Mouse (Mus musculus) liver, embryonic 15.5 days (tissue): Measurements from ENCODE around the gene Cdk17. TPM values are rescaled to one million over a fixed set of nuclear protein-coding genes. Genes with fewer than 3 reads are reported as not detected.
A peak's percentile ranks its signal among the peaks of the same experiment; 100 is the strongest.

ENCODE experiments used
- ATAC-seq: fragments of 200-750 bp; cut with Nextera tagmentation; 2 replicates; pipeline ENCODE4 v1.8.0; 2017; ENCODE audit warnings: moderate number of reproducible peaks, mild to moderate bottlenecking, moderate library complexity; ENCODE audit not compliant: insufficient read depth
- H3K27ac ChIP-seq: fragments of 300-500 bp; sonication (generic); replicated peaks from 2 replicates; pipeline ENCODE4 v1.5.1; 2015; ENCODE audit warnings: mild to moderate bottlenecking, inconsistent platforms
- H3K27me3 ChIP-seq: fragments of 300-500 bp; sonication (generic); 2 replicates; pipeline ENCODE4 v1.6.1; 2015; ENCODE audit warnings: mild to moderate bottlenecking, inconsistent platforms
- H3K36me3 ChIP-seq: fragments of 300-500 bp; sonication (generic); replicated peaks from 2 replicates; pipeline ENCODE4 v1.6.1; 2015; ENCODE audit warnings: moderate library complexity, mild to moderate bottlenecking, inconsistent platforms
- H3K4me1 ChIP-seq: fragments of 300-500 bp; sonication (generic); replicated peaks from 2 replicates; pipeline ENCODE4 v1.6.1; 2015; ENCODE audit warnings: inconsistent platforms
- H3K4me2 ChIP-seq: fragments of 300-500 bp; sonication (generic); 2 replicates; pipeline ENCODE4 v1.6.1; 2015; ENCODE audit warnings: moderate library complexity, mild to moderate bottlenecking, inconsistent platforms
- H3K4me3 ChIP-seq: fragments of 300-500 bp; sonication (generic); replicated peaks from 2 replicates; pipeline ENCODE4 v1.5.1; 2015; ENCODE audit warnings: mild to moderate bottlenecking, inconsistent platforms
- H3K9ac ChIP-seq: fragments of 300-500 bp; sonication (generic); 2 replicates; pipeline ENCODE4 v1.6.1; 2015; ENCODE audit warnings: moderate library complexity, mild to moderate bottlenecking, inconsistent platforms
- H3K9me3 ChIP-seq: fragments of 300-500 bp; sonication (generic); replicated peaks from 2 replicates; pipeline ENCODE4 v1.6.1; 2016; ENCODE audit warnings: inconsistent platforms
- WGBS: fragments of 180-500 bp; shearing (Covaris S2); methylation state at CpG from one replicate; pipeline ENCODE4 v1.1.7; 2015; ENCODE audit warnings: mixed read lengths; ENCODE audit not compliant: insufficient replicate concordance; 5-methylcytosine and 5-hydroxymethylcytosine counted together
- polyA plus RNA-seq: library from polyadenylated mRNA; unstranded; fragments of >200 nt; fragmentation: Nextera tagmentation; extraction: Ambion mirVana; gene quantifications from 2 replicates; pipeline ENCODE4 v1.2.1, GENCODE M21; 2015

Gene Cdk17
- polyA plus RNA-seq, 1 experiment from 2014 or later, result 10.1 TPM

DNA sequence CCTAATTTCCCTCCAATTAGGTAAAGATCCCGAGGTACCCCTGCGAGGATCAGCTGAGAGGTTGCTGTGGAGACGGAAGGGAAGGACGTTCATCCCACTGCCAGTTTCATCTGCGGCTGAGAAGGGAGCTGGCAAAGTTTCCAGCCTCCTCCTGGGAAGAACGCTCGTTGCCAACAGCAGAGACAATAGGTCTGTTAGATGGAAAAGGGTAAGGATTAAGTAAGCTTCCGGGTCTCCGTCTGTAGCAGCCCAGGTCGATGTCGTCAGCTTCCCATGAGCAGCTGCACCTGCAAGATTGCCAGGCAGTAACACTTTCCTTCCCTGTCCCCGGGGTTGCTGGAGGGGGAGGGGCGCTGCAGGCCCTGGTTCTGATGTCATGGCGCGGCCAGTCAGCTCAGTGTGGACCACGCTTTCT is 115.7 kb downstream of the Cdk17 start:
- H3K4me3 ChIP-seq, result 0 out of 2 replicates have a peak overlapping the region, but pooled peaks have one; percentile 8
- no peaks in the 10 kb centered on the region for H3K9me3 ChIP-seq
- WGBS, result 45% methylated on average over 16 of the region's 16 CpGs
- no peaks in the 10 kb centered on the region for H3K27me3 ChIP-seq
- ATAC-seq, result no peak
- H3K4me1 ChIP-seq, result peaks cover 9% of the 10 kb centered on the region; the same call in 1 of the 2 replicates
- H3K9ac ChIP-seq, result no peak overlapping the region
- H3K4me2 ChIP-seq, result peak overlapping the region; percentile 32
- H3K36me3 ChIP-seq, result no peaks in the 10 kb centered on the region
- no peak overlapping the region for H3K27ac ChIP-seq

DNA sequence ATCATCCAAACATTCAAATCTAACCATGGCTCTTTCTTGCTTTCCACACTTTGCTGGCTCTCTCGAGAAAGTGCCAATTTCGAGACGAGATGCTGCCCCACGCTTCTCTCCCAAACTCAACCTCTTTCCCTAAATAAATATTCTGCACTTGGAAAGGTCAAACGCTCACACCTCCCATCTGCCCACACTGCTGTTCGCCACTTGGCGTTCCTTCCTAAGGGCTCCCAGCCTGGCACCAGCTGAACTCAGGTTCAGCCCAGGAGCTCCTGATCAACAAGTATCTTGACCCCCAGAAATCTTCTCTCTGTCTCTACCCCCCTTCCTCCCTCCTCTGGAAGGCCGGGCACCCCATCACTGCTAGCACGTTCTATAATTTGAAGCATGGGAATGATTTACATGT is 116.2 kb downstream of the Cdk17 start:
- Histone ChIP-seq H3K4me2 (peak overlapping the region; percentile 32), H3K36me3 (no peaks in the 10 kb centered on the region), H3K4me1 (peaks cover 9% of the 10 kb centered on the region; the same call in 1 of the 2 replicates), H3K27me3 (no peaks in the 10 kb centered on the region), H3K4me3 (no peak overlapping the region), H3K9ac (no peak overlapping the region), H3K9me3 (no peaks in the 10 kb centered on the region), H3K27ac (no peak overlapping the region)
- ATAC-seq, result no peak
- 63% methylated on average over 9 of the region's 9 CpGs for WGBS

DNA sequence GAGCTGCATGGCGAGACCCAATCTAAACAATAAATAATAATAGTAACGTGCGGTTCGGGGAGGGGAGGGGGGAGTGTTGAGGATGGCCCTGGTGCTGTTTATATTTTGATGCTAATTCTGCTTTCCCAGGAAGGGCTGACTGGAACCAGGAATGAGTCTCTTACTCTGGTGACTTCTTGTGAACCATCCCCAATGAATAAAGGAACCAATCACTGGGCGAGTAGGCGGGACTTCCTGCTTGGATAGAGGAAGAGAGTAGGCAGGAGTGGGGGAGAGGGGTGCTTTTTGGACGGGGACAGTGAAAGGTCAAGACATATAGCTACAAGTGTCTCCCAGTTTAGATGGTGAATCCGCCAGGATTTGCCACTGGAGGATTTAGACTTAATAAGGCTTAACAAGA is 117.7 kb downstream of the Cdk17 start:
- Histone ChIP-seq H3K4me3 (no peak overlapping the region), H3K9me3 (no peaks in the 10 kb centered on the region), H3K4me2 (no peak overlapping the region), H3K27ac (no peak overlapping the region), H3K9ac (no peak overlapping the region), H3K4me1 (peaks cover 9% of the 10 kb centered on the region; the same call in 1 of the 2 replicates), H3K36me3 (no peaks in the 10 kb centered on the region), H3K27me3 (no peaks in the 10 kb centered on the region)
- 69% methylated on average over 8 of the region's 8 CpGs for WGBS
- no peak for ATAC-seq

DNA sequence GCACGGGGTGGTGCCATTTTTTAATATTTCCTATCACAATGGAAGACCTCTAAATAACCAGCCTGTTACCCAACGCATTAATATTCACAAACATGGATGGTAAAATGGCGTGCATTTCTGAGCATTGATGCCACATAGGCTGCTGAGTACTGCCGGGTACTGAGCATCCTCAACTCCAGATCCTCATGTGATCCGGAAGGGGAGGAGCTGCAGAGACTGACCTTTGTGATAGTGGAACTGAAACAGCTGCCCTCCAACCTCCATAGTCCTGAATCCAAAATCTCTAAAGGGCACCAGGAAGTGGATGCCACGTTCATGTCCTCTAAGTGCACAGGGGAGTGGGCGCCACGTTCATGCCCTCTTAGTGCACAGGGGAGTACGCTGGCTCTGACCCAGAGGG is 118.4 kb downstream of the Cdk17 start:
- Histone ChIP-seq H3K4me3 (no peak overlapping the region), H3K27ac (no peak overlapping the region), H3K36me3 (no peaks in the 10 kb centered on the region), H3K27me3 (no peaks in the 10 kb centered on the region), H3K4me2 (no peak overlapping the region), H3K4me1 (peaks cover 9% of the 10 kb centered on the region; the same call in 1 of the 2 replicates), H3K9ac (no peak overlapping the region), H3K9me3 (no peaks in the 10 kb centered on the region)
- ATAC-seq, result no peak
- 69% methylated on average over 9 of the region's 9 CpGs for WGBS

DNA sequence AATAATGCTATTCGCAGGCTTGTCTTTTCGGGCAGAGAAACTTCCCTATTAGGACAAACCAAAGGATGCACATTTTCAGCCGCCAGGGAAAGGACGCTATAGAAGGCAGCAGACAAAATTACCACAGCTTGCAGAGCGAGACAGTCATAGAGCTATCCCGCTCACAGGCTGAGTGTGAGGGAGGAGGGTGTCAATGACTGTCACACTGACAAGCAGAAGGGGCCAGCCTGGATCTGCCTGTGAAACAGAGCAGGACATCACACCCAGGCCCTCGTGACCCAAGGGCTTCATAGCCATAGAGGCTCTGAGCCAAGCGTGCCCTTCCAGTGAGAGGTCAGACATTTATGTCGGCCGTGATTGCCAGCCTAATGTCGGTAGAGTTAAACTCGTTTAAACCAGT is 119.9 kb downstream of the Cdk17 start:
- Histone ChIP-seq H3K9me3 (no peaks in the 10 kb centered on the region), H3K4me1 (peaks cover 9% of the 10 kb centered on the region; the same call in 1 of the 2 replicates), H3K27me3 (no peaks in the 10 kb centered on the region), H3K4me3 (no peak overlapping the region), H3K27ac (no peak overlapping the region), H3K36me3 (no peaks in the 10 kb centered on the region), H3K4me2 (no peak overlapping the region), H3K9ac (no peak overlapping the region)
- WGBS, result 74% methylated on average over 12 of the region's 12 CpGs
- ATAC-seq, result no peak

DNA sequence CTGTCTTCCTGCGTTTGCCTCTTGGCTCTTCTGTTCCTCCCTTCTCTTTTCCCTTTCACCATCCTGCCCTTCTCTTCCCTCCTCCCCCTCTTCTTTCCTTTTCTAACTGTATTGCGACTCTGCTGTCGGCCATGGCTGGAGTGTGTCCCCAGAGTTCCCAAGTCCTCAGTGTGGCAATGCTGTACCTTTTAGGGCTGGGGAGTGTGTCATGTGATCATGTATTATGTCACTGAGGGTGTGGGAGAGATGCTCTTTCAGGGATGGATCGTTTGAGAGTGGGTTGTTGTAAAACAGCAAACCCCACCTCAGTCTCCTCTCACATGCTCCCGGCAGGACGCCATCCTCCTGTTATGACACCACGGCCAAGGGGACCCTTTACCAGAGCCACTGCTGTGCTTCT is 120.4 kb downstream of the Cdk17 start:
- Histone ChIP-seq H3K9me3 (no peaks in the 10 kb centered on the region), H3K4me2 (no peak overlapping the region), H3K36me3 (no peaks in the 10 kb centered on the region), H3K9ac (no peak overlapping the region), H3K27ac (no peak overlapping the region), H3K4me1 (peaks cover 8% of the 10 kb centered on the region; the same call in 1 of the 2 replicates), H3K27me3 (no peaks in the 10 kb centered on the region), H3K4me3 (no peak overlapping the region)
- no peak for ATAC-seq
- 69% methylated on average over 7 of the region's 7 CpGs for WGBS

DNA sequence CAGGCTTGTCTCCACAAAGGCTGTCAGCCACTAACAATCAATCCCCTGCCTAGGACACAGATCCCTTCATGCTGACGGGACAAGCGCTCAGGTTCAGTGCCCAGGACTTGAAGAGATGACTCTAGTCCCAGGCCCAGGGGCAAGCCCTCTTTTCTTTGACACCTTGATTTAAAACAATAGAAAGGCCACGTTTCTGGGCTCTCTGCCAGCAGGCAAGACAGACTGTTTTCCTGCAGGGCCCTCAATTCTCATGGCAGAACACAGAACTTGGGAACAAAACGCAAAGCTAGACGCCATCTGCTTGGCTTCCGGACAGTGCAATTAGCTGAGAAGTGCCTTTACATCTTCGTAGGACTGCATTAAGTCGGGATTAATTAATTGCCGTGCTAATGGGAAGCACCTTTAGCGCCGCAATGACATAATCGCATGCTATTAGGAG is 121.9 kb downstream of the Cdk17 start:
- Histone ChIP-seq H3K4me1 (0 out of 2 replicates have a peak, but pooled peaks cover 2% of the 10 kb centered on the region), H3K9ac (no peak overlapping the region), H3K27me3 (no peaks in the 10 kb centered on the region), H3K27ac (no peak overlapping the region), H3K9me3 (no peaks in the 10 kb centered on the region), H3K36me3 (no peaks in the 10 kb centered on the region), H3K4me2 (no peak overlapping the region), H3K4me3 (no peak overlapping the region)
- no peak for ATAC-seq
- WGBS, result 74% methylated on average over 12 of the region's 12 CpGs

DNA sequence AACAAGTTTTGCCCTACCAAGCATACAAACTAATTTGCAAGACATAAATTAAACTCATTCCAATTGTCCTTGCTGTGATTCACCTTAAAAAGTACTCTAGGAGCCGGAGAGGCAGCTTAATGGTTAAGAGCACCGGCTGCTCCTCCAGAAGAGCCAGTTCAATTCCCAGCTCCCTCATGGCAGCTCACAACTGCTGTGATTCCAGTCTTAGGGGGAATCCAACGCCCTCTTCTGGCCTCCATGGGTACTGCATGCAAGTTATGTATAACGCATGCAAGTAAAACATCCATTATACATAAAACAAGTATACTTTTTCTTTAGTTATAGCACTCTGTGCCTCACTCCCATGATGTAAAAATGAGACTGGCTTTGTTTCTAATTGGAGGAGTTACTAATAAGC is 122.6 kb downstream of the Cdk17 start:
- H3K4me1 ChIP-seq, result 0 out of 2 replicates have a peak, but pooled peaks cover 2% of the 10 kb centered on the region
- 69% methylated on average over 4 of the region's 4 CpGs for WGBS
- ATAC-seq, result no peak
- H3K27me3 ChIP-seq, result no peaks in the 10 kb centered on the region
- H3K4me3 ChIP-seq, result no peak overlapping the region
- H3K27ac ChIP-seq, result no peak overlapping the region
- H3K36me3 ChIP-seq, result no peaks in the 10 kb centered on the region
- no peak overlapping the region for H3K9ac ChIP-seq
- H3K4me2 ChIP-seq, result no peak overlapping the region
- H3K9me3 ChIP-seq, result no peaks in the 10 kb centered on the region

DNA sequence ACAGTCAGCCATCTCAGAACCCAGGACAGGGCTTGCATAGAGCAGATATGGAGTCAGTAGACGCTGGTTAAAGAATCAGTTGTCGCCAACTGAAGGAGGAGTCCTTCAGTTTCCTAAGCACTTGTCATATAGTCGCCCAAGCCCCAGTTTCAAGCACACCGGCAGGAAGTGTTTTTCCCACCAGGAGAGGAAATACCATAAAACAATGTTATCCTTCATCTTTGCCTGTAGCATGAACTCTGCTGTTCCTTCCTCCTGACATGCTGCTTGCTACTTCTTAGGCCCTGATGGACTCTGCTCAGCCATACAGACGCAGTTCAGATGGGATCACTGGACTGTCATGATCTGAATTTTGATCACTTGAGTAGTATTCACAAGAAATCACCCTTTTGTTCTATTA is 124.8 kb downstream of the Cdk17 start:
- no peak overlapping the region for H3K4me3 ChIP-seq
- H3K27me3 ChIP-seq, result no peaks in the 10 kb centered on the region
- no peaks in the 10 kb centered on the region for H3K9me3 ChIP-seq
- H3K9ac ChIP-seq, result no peak overlapping the region
- no peak; the same call in 1 of the 2 replicates for ATAC-seq
- H3K4me2 ChIP-seq, result no peak overlapping the region
- WGBS, result 30% methylated on average over 5 of the region's 5 CpGs
- H3K36me3 ChIP-seq, result no peaks in the 10 kb centered on the region
- no peaks in the 10 kb centered on the region for H3K4me1 ChIP-seq
- H3K27ac ChIP-seq, result no peak overlapping the region

DNA sequence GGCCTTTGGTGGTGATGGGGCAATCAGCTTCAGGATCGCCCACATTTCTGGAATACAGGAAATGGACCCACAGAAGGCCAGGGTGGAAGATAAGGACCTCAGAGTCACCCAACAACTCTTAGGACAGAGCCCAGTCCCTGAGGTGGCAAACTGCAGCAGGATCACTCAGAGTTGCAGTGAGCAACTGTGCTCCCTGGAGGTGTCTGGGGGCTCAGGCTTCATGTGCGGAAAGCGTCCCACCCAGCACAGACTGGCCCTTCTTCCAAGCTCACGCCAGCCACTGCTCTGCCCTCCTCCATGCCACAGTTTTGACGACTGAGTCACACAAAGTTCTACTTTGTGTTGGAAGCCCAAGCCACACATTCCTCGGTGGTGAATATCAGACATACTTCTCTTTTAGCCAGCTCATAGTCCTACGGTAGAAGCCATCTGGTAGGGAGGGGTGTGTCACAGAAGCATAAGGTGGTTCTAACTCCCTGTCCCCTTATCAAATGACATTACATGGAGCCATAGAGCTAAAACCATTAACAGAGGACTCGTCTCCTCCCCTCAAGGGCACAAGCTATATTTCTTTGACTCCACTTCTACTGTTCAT is 127.0 kb downstream of the Cdk17 start:
- no peak for ATAC-seq
- 55% methylated on average over 8 of the region's 8 CpGs for WGBS

DNA sequence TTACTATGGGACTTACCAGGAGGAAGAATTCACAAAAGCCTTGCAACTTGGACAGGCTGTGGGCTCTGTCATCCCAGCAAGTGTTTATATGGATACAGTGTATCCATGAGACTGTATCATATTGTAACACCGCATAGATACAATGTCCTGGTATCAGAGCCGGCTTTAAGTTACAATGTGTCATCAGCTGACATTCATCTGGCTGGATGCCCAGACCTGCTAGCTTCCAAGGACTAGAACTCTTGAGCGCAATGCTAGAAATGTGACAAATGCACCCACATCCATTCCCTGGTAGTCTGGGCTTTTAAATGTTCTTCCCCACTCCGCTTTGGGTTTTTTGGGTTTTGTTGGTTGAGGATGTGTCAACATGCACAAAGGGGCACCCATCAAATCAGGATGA is 127.7 kb downstream of the Cdk17 start:
- no peak for ATAC-seq
- Histone ChIP-seq H3K9me3 (no peaks in the 10 kb centered on the region), H3K27ac (no peak overlapping the region), H3K9ac (no peak overlapping the region), H3K4me3 (no peak overlapping the region), H3K36me3 (no peaks in the 10 kb centered on the region), H3K4me1 (0 out of 2 replicates have a peak, but pooled peaks cover 7% of the 10 kb centered on the region), H3K4me2 (no peak overlapping the region), H3K27me3 (no peaks in the 10 kb centered on the region)
- WGBS, result 68% methylated on average over 4 of the region's 4 CpGs

More for the DNA sequence above, 127.0 kb downstream of the Cdk17 start:
- H3K9ac ChIP-seq, result no peak overlapping the region
- H3K27ac ChIP-seq, result no peak overlapping the region
- H3K27me3 ChIP-seq, result no peaks in the 10 kb centered on the region
- no peak overlapping the region for H3K4me2 ChIP-seq
- no peak overlapping the region for H3K4me3 ChIP-seq
- no peaks in the 10 kb centered on the region for H3K9me3 ChIP-seq
- H3K4me1 ChIP-seq, result 0 out of 2 replicates have a peak, but pooled peaks cover 6% of the 10 kb centered on the region
- no peaks in the 10 kb centered on the region for H3K36me3 ChIP-seq

DNA sequence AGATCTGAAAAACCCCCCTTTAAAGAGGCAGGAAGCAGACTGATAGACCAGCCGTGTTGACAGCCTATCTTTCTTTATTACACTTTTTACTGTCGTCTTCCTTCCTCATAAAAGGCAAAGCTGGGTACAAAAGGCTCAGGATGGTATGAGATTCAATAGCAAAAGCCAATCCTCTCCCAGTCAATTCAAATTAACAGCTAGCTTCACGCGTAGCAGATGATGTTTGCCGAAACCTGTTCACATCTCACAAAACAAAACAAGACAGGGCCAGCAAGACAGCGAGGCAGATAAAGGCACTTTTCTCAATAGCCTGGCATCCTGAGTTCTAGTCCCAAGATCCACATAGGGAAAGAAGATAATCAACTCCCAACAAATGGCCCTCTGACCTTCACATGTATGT is 128.7 kb downstream of the Cdk17 start:
- Histone ChIP-seq H3K27me3 (peaks cover 3% of the 10 kb centered on the region; the same call in 1 of the 2 replicates), H3K36me3 (no peaks in the 10 kb centered on the region), H3K9me3 (no peaks in the 10 kb centered on the region), H3K4me1 (peaks cover 12% of the 10 kb centered on the region; the same call in 1 of the 2 replicates), H3K9ac (no peak overlapping the region), H3K4me2 (no peak overlapping the region), H3K4me3 (no peak overlapping the region), H3K27ac (no peak overlapping the region)
- no peak for ATAC-seq
- 61% methylated on average over 6 of the region's 6 CpGs for WGBS
